Mouse (Mus musculus) kidney, postnatal 4 days (tissue): ENCODE results near the gene Klhdc4.
A peak's percentile ranks its signal among the peaks of the same experiment; 100 is the strongest.

Source experiments
- DNase-seq, 2 experiments: peaks; one replicate each; pipeline ENCODE4 v3.0.0; 2021; ENCODE audit warnings: mixed read lengths in 2 of 2

Klhdc4 gene

DNA sequence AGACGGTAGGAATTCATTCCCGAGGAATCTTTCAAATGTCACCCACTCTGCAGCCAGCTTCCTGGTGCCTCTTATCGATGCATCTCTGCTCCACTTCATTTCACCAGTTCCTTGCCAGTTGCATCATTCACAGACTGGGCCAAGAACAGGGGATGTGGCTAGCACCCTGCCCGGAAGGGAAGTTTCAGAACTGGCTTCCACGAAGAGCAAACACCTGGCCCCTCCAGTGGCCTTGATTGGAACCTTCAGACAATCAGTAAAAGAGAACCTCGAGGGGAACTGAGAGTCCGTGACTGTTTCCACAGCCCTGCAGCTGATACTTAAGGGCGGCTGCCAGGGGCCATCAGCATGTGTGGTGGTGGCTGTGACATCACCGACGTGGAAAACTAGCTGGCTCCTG, 19.1 kb upstream of the Klhdc4 start:
- DNase-seq, result no peak

DNA sequence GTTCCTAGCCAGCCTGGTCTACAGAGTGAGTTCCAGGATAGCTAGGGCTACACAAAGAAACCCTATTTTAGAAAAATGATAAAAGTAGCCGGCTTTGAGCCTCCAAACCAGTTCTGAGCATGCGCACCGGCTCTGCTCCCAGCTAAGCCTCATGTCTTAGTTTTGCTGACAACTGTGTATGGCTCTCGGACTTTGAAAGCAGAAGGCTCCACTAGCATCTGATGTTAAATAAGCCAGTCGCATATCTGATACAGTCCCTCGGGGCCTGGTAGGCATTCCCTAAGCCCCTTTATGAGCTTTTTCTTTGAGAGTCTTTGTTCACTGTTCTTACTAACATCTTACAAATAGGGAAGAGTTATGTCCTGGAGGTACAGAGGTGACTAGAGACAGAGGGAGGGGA, 18.6 kb upstream of the Klhdc4 start:
- no peak for DNase-seq

DNA sequence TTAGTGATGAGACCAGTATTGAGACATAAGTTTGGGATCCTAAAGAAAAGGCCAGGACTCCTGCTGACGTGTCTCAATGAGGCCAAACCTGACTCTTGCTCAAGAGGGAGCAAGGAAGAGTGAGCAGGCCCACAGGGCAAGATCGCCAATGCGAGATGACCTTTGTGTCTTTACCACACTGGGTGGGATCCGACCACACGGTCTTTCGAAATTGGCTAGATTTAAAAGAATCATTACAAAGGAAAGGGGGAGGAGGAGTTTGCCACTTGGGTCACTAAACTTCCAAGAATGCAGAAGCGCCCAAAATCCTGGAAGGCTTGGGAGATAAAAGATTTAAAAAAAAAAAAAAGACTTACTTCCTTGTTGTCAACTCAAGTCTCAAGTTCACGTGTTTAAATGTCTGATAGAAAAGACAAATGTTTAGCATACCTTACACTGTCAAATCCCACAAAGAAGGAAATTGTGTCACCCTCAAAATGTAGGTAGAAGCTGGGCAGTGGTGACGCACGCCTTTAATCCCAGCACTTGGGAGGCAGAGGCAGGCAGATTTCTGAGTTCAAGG, 18.0 kb upstream of the Klhdc4 start:
- DNase-seq, result no peak

DNA sequence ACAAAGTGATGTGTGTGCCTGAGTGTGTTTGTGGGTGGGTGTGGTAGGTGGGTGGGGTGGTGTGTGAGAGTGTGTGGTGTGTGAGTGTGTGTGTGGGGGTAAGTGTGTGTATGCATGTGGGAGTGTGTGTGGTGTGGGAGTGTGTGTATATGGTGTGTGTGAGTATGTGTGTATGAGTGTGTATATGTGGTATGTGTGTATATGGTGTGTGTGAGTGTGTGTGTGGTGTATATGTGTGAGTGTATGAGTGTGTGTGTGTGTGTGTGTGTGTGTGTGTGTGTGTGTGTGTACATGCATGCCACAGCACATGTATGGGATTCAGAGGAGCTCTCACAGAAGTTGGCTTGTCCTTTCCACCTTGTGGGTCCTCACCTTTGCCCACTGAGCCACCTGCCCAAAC, 17.4 kb upstream of the Klhdc4 start:
- DNase-seq, result no peak

DNA sequence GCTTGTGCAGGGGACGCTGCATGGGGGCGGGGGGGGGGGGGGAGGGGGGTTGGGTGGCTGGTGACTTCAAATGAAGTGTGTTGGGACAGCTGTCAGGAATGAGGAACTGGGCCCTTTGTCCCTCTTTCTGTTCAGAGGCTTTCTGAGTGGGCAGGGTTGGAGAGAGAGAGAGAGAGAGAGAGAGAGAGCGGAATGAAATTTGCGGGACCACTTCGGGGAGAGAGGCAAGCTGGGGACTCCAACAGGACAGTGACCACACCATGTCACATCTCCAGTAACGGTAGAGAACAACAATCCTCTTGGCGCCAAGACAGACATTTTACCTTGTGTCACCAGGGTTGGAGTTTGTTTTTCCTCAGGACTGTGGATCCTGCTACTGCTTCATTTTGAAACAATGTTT, 15.4 kb upstream of the Klhdc4 start:
- no peak for DNase-seq

DNA sequence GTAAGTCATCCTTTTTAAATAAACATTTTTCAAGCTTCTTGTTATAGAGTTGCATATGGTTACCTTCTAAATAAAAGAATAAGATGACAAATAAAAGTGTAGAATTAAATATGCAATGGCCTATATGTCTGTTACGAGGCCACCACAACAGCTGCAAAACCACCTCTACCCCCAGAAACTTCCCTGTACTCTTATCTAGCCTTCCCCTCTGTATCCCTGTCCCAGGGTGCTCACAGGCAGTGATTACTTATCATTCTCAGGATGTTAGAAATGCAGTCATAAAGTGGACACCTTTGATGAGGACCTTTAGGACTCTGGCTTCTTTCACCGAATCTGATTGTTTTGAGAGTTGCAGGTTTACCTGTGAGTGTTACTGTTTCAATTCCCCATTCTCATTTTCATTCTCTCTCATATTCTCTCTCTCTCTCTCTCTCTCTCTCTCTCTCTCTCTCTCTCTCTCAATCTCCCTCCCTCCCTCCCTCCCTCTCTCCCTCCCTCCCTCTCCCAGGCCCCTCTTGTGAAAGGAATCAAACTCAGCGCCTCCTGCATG, 13.9 kb upstream of the Klhdc4 start:
- DNase-seq, result no peak

DNA sequence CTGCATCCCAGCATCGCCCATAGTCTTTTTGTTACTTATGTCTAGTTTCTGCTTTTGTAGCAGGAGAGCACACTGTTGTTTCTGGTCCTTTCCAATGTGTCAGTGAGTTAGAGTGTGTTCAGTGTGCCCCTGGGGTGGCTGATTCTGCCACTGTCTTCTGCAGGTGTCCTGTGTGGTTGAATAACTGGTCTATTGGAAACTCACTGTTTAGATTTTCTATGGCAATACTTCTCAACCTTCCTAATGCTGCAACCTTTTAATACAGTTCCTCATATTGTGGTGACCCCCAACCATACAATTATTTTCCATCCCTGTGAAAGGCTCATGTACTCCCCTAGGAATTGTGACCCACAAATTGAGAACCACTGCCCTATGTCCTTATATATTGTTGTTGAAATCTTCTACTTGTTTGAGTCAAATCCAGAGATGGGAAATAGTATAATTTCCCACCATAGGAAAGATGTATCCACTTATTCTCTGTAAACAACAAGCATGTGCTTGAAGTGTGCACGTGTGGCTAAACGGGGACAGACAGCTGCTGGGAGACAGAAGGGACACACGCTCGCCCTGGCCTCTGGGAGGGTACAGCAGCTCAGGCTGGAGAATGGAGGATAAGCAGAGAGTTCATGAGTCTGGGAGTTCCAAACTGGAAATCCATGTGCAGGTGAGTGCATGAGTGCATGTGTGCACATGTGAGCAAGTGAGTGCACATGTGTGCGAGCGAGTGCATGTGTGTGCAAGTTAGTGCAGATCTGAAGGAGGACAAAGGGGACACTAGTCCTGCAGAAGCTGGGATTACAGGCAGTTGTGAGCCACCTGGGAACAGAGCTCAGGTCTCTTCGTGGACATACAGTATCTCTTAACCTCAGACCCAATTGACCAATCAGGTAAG, 12.9 kb upstream of the Klhdc4 start:
- no peak for DNase-seq

DNA sequence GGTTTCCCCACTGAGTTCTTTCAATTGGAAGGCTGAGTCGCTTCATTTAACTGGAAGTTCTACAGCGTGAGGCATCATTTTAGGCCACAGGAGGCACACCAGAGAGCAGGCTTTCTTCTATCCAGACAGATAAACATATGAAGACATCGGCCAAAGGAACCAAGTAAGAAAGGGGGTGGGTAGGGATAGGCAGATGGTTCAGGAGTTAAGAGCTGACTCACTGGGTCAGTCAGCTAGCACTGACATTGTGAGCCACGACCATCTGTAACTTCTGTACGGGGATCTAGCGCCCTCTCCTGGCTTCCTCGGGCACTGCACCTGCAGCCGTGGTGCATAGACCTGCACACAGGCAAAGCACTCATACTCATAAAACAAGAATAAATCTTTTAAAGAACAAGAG, 11.9 kb upstream of the Klhdc4 start:
- peak; percentile 70 to 74 for DNase-seq

DNA sequence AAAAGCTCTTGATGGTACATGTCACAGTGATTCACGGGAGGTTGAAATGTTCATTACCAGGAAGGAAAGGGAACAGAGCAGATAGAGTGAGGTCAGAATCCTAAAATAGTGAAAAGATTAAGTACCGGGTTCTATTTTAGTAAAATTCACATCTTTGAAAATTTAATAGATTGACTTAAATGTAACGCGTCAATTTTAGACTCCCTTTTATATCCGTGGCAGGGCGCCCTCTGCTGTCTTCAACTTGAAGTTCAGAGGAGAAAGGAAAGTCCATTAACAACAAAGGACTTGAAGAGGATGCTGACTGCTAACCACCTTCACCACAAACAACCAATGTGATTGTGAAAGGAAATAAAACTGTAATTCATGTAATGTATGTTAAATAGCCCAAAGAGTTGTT, 3.1 kb upstream of the Klhdc4 start:
- DNase-seq, result peak; percentile 80 to 82

DNA sequence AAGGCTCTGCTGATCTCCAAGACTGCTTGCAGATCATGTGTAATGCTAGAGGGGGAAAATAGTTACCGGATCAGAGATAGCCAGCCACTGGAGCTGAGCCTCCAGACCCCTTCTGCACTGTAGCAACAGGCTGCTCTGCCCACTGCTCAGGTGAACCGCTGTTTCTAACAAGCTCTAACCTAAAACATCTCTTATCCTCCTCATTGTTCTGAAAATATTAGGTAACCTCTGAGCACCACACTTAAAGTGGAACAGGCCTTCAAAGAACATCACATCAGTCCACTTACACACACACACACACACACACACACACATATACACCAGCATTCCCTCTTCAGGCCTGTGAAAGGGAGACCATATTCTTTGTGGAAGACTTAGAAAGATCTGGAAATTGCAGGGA, 2.7 kb upstream of the Klhdc4 start:
- no peak for DNase-seq

DNA sequence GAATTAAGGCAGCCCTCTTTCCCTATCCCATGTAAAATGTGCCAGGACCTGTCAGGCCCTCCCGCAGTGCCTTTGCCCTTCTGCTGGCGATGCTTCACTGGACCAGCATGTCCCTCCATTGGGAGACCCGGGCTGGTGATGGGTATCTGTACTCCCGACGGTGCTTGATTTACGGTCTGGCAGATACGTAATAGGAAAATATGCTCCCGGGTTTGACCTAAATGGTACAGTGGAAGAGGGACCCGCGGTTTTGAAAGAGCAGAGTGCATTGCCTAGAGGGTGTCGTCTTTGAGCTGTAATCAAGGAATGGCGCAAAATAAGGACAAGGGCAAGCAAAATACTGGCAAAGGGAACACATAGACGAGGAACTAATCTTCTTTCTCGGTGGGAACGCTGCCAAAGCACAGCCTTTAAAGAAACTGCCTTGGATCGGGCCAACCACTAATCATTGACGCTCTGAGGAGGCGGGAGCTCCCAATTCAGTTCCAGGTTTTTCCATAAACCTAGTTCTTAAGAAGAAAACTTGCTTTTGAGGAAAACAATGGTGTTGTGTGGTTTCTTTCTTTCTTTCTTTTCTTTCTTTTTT, 501 bp upstream of the Klhdc4 start:
- DNase-seq, result no peak

DNA sequence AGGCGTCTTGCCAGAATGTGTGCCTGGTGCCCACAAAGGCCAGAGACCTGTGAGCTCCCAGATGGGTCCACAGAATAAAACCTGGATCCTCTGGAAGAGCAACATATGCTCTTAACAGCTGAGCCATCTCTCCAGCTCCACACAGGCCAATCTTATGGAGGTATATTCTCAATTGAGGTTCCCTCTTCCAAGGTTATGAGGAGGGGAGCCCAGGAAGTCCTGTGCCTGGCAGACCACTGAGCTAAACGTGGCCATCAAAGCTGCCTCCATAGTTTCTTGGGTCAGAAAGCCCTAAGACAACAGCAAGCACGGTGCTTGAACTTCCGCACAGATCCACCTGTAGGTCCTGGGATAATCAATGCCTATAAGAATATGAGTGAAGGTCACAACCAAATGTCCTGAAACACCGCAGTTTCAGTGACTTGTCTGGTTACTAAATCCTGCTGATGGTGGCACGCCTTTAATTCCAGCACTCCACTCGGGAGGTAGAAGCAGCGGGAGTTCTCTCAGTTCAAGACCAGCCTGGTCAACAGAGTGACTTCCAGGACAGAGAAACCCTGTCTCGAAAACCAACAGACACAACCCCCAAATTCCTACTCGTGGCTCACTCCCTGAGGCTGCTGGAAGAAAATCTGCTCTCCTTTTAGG, 869 bp downstream of the Klhdc4 start:
- DNase-seq, result no peak

DNA sequence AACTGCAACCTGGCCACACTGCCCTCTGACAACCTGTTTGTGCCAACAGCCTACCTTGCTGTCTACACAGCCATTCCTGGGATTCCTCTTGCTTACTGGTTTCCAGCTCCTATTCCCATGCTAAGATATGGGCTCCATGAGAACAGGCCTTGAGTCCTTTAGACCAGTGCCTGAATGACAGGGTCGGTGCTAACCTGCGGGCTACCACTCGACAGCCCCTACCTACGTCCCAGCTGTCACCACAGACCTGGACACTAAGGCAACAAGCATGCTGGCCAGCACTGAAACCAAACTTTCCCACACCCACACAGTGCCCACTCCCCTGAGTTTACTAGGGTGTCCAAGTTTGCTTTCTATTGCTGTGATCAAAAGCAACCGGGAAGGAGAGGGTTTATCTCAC, 1.6 kb downstream of the Klhdc4 start:
- no peak for DNase-seq

DNA sequence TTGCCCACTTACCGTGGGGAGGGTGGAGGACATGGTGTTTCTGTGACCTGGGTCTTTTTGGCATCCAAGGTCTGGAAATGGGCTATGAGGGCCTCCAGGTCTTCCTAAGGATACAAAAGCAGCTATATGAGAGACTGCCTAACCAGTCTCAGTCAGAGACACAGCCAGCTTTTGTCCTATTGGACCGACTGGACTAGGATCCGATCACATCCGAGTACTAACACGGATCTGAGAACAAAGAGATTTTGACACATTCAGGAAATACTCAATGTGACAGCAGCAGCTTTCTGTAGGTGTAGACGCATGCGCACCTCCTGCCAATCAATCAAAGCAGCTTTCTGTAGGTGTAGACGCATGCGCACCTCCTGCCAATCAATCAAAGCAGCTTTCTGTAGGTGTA, 7.6 kb downstream of the Klhdc4 start:
- DNase-seq, result no peak

DNA sequence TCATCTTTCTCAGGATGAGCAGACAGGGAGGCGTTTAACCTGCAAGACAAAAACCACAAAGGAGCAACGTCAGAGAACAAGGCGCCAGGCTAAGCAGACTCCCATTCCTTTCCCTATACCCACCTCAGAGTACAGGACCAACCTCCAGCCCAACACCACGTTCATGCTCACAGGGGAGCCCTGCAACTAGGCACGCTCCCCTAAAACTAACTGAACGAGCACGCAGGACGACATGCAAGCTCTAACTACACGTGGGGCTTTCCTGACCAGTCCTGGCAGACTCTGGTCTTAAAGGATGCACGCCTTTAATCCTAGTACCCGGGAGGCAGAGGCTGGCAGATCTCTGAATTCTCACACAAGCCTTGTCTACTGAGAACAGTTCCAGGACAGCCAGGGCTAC, 8.0 kb downstream of the Klhdc4 start:
- DNase-seq, result no peak

DNA sequence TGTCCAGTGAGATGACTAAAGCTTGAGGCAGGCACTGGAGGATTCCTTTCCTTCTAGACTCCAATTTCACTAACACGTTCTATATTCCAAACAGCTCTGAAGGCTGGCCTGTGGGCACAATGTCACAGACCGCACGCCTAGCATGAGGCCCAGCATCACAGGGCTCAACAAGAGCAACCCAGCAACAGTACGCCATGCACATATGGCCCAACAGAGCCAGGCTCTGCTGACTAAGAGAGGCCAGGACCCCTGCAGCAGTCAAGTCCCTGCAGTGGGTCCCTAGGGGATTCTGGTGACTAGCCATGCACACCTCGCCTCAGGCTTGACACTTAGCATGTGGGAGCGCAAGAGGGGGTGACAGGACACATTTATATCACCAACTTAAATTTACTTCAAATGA, 8.5 kb downstream of the Klhdc4 start:
- DNase-seq, result no peak

DNA sequence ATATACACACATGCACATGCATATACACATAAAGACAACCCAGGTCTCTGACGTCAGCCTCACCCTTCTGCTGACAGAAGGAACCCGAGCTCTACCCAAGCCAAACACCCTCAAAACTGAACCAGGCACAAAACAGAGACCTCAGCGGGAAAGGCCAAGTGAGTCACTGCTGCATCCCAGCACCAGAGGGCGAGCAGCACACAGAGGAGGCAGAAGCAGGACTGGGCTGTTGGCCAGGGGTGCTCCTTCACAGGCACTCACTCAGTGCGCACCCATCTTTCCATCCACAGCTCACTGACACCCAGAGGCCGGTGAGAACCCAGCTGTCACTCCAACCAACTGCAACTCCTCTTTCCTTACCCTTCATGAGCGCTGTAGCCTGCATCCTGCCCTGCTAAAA, 11.1 kb downstream of the Klhdc4 start:
- no peak for DNase-seq

DNA sequence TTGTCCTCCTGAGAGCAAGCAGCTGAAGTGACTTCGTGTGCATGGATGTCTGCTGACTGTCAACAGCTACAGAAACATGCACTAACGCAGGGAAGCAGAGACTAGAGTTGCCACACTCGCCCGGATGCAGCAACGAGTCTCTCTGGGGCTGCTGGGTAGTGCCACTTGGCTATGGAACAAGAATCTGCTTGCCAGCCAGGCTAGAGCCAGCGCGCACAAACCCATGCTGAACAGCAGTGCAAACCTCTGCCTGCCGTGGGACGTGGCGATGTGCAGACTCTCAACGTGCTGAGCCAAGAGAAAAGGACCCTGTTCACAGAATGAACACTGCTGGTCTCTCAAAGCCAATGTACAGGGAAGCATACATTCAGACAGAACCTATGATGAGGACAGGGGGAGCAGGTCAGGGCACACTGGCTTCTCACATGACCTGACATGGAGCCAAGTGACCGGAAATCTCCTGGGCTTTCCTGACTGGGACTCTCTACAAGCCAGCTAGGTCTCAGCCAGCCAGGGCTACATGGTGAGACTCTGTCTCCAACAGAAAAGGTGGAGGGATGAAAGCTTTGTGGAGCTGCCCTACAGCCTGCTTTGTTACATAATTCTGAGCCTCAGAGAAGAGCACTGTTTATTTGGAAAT, 17.3 kb downstream of the Klhdc4 start:
- DNase-seq, result no peak

DNA sequence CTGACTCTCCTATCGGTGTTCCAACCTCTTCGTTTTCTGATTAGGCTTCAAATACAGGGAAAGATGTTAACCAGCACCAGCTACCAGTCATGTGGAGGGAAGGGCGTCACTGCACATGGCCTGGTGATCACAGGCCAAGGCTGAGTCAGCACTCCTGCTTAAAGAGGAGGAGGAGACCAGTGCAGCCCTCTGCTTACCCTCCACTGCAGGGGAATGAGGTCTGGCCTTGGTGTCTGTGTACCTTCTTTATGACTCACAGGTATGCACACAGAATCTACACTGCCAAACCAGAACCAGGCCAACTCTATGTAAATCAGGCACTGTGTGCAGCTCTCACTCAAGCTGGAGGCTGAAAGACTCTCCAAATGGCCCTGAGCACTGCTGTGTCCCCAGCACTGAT, 17.9 kb downstream of the Klhdc4 start:
- no peak for DNase-seq

DNA sequence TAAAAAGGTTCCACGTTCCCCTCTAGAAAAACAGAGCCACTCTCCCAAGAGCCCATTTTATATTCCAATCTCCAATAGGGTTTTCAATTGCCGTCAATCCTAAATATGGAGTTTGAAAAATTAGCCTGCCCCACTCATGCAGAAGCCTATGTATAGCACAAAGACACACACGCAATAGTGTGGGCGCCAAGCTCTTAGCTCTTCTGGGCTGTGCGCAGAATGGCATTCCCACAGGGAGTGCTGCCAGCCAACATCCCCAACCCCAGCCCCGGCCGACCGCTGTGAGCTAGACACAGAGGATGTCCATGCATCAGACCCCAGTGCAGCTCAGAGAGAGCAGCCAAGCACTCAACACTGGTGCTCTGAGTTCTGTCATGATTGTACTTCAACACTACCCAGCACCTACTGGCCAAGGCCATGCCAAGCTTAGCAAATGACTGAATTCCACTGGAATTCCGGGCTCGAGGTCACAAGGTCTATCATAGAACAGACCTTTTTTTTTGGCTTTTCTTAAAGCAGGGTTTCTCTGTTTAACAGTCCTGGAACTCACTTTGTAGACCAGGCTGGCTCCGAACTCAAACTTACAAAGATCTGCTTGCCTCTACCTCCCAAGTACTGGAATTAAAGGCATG, 19.7 kb downstream of the Klhdc4 start:
- no peak for DNase-seq

DNA sequence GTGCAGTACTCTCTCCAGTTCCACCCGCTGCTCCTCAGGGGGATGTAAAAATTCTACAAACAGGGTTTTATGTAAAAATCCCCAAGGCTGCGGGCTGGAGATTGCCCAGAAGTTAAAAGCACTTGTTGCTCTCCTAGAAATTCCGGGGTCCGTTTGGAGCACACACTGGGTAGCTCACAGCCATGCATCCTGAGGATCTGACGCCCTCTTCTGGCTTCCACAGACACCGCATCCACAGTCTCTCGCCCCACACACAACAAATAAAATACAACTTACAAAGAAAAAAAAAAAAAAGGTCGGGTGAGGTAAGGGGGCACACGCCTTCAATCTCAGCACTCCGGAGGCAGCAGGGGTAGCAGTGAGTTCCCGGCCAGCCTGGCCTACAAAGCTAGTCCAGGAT, 21.3 kb downstream of the Klhdc4 start:
- DNase-seq, result no peak

DNA sequence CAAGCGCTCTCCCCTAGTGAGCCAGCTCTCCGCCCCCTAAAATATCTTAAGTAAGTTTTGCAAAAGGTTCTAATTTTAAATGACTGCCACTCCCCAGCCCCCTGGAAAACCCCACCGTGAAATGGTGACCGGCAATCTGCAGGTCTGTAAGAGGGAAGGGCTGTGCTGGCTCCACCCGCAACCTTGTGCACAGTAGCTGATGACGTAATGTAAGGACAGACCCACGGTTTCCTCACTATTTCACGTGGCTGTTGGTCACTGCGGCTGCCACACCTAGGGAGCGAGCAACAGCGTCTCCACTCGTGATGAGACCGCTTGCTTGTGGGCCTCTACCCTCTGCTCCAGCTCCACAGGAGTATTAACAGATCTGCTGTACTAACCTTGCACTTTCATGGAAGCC, 23.2 kb downstream of the Klhdc4 start:
- no peak for DNase-seq

DNA sequence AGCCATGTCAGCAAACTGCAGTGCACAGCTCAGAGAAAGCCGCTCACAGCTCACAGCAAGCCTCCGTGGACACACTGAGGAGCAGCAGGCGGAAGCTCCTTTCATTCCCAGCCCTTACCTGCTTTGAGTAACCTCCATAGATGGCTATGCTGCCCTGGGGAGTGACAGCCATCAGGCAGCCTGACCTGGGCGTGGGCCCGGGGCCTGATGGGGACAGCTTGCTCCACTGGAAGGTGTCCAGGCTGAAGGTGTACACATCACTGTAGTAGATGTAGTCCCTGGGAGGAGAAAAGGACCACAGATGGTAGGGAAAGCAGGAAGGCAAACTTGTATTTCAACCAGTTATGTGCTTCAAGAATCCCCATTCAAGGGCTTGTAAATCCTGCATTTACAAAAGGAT, 24.5 kb downstream of the Klhdc4 start:
- no peak for DNase-seq
